Mouse (Mus musculus): ENCODE results near the gene Dnhd1.

DNA sequence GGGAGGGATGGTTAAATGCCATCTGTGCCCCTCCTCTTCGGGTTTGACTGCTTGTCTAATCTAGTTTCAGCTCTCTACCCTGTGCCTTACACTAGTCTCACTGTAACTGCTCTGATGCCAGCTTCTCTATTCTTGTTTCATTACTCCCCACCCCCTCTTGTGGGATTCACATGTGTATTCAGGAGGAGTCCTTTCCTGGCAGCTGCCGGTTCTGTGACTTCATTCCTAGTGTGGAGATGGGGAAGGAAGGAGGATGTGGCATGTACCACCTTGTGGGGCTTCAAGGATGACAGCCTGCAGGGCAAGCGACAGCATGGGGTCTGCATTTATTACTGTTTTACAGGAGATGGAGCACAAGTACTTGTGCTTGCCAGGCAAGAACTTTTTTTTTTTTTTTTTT is 8.7 kb upstream of the Dnhd1 start:
- TF ChIP-seq POLR2A (IDR thresholded peaks at IDR 0.05; ENCODE audit: borderline replicate concordance, extremely low read depth, low read depth, low read length): no peak
- no peak for TF ChIP-seq CTCF (IDR thresholded peaks at IDR 0.05; ENCODE audit: insufficient read depth, low read length)
